In genomic region chr15:5118626-5119025, GRCm38 (mm10) we compare ENCODE assay signal across 20 mouse cellular contexts. TPM values are rescaled to one million over a fixed set of nuclear protein-coding genes. Genes with fewer than 3 reads are reported as not detected.
DNase-seq lines count a peak whose midpoint lies in the region; ATAC-seq lines count a peak whose summit lies in the region.
"Had no signal": no experiment of that assay in that cellular context is flagged by ENCODE, and none has a peak within 500 bp of the region (broad histone marks: within the 10 kb centered on the region; RNA-seq: fewer than 3 reads in every experiment).

No protein-coding gene starts in this region.

- H3K9me3 ChIP-seq in heart, embryonic 10.5 days = no peaks in the 10 kb centered on the region
- no peaks in the 10 kb centered on the region for H3K9me3 ChIP-seq in heart, embryonic 12.5 days (replicated peaks)
- H3K9me3 ChIP-seq in liver, embryonic 11.5 days (ENCODE audit: control insufficient read depth, low read length) = no peaks in the 10 kb centered on the region
- no peaks in the 10 kb centered on the region for H3K9me3 ChIP-seq in liver, embryonic 16.5 days (replicated peaks; ENCODE audit: control insufficient read depth, low read length)
- H3K9me3 ChIP-seq: midbrain, embryonic 10.5 days had no signal

- H3K4me2 ChIP-seq in heart, embryonic 12.5 days = no peak overlapping the region
- H3K4me2 ChIP-seq in liver, embryonic 11.5 days = peak overlapping the region; percentile 96
- peak overlapping the region; percentile 30; the same call in 1 of the 2 replicates for H3K4me2 ChIP-seq in liver, embryonic 16.5 days (ENCODE audit: low read depth, low read length)

- peaks cover 13% of the 10 kb centered on the region for H3K4me1 ChIP-seq in heart, embryonic 10.5 days
- H3K4me1 ChIP-seq in heart, embryonic 12.5 days (replicated peaks) = peaks cover 24% of the 10 kb centered on the region
- peaks cover 27% of the 10 kb centered on the region for H3K4me1 ChIP-seq in liver, embryonic 11.5 days (replicated peaks; ENCODE audit: control insufficient read depth, insufficient read depth, low read length)
- peaks cover 33% of the 10 kb centered on the region for H3K4me1 ChIP-seq in liver, embryonic 16.5 days (ENCODE audit: control insufficient read depth, low read depth, low read length)

- H3K36me3 ChIP-seq in heart, embryonic 10.5 days = peaks cover 63% of the 10 kb centered on the region
- peaks cover 55% of the 10 kb centered on the region for H3K36me3 ChIP-seq in heart, embryonic 12.5 days
- H3K36me3 ChIP-seq in liver, embryonic 11.5 days (ENCODE audit: control insufficient read depth, insufficient read depth, low read length) = peaks cover 40% of the 10 kb centered on the region
- H3K36me3 ChIP-seq in liver, embryonic 16.5 days (ENCODE audit: control insufficient read depth, insufficient read depth) = peaks cover 46% of the 10 kb centered on the region

- no peak for ATAC-seq in heart, embryonic 12.5 days (ENCODE audit: insufficient number of reproducible peaks, low FRiP score)
- ATAC-seq in liver, embryonic 11.5 days (replicated peaks; ENCODE audit: low FRiP score) = no peak
- ATAC-seq in liver, embryonic 16.5 days (ENCODE audit: low read depth) = no peak

- H3K4me3 ChIP-seq in heart, embryonic 10.5 days = 0 out of 2 replicates have a peak overlapping the region, but pooled peaks have one; percentile 3
- H3K4me3 ChIP-seq in heart, embryonic 12.5 days = no peak overlapping the region
- peak overlapping the region; percentile 84 for H3K4me3 ChIP-seq in liver, embryonic 11.5 days (ENCODE audit: low read depth, low read length)
- no peak overlapping the region for H3K4me3 ChIP-seq in liver, embryonic 16.5 days (ENCODE audit: low read depth, low read length)

- no peak for DNase-seq in heart, embryonic 10.5 days (ENCODE audit: low spot score)
- no peak for DNase-seq in liver, embryonic 11.5 days (ENCODE audit: low spot score)
- DNase-seq in liver (no peak), R1 (ENCODE audit: low read depth, low spot score) (peak; percentile 7)
- no peak for DNase-seq in cerebellum, postnatal 36 days
- DNase-seq in ovary, adult 18-20 months (ENCODE audit: low spot score) = no peak
- DNase-seq: adrenal gland, adult 2 months; cerebellum, adult 11 months; gastrocnemius, postnatal 10 days; heart, adult 2 months; heart, postnatal 36 days; kidney, adult 9 months; lung, postnatal 10 days; right cerebral cortex, postnatal 4 days; thymus, postnatal 25 days had no signal

- WGBS in heart, embryonic 10.5 days = 83% methylated on average over 9 of the region's 9 CpGs
- WGBS in heart, embryonic 12.5 days = 86% methylated on average over 9 of the region's 9 CpGs
- WGBS in liver, embryonic 11.5 days = 74% methylated on average over 9 of the region's 9 CpGs
- WGBS in liver, embryonic 16.5 days (ENCODE audit: insufficient replicate concordance) = 61% methylated on average over 9 of the region's 9 CpGs

- H3K27me3 ChIP-seq in heart, embryonic 10.5 days (ENCODE audit: insufficient read depth, poor library complexity, severe bottlenecking) = no peaks in the 10 kb centered on the region
- no peaks in the 10 kb centered on the region for H3K27me3 ChIP-seq in heart, embryonic 12.5 days (replicated peaks)
- no peaks in the 10 kb centered on the region for H3K27me3 ChIP-seq in liver, embryonic 11.5 days (replicated peaks; ENCODE audit: control insufficient read depth, insufficient read depth, low read length)
- H3K27me3 ChIP-seq in liver, embryonic 16.5 days (ENCODE audit: control insufficient read depth, insufficient read depth, low read depth, low read length) = no peaks in the 10 kb centered on the region

- H3K27ac ChIP-seq in heart, embryonic 10.5 days = no peak overlapping the region
- H3K27ac ChIP-seq in heart, embryonic 12.5 days (ENCODE audit: poor library complexity, severe bottlenecking) = no peak overlapping the region
- H3K27ac ChIP-seq in liver, embryonic 11.5 days (ENCODE audit: low read depth, low read length) = no peak overlapping the region
- H3K27ac ChIP-seq in liver, embryonic 16.5 days (ENCODE audit: low read length) = no peak overlapping the region
- H3K27ac ChIP-seq: heart, adult 2 months; midbrain, embryonic 10.5 days had no signal

- no peak overlapping the region for H3K9ac ChIP-seq in heart, embryonic 12.5 days
- H3K9ac ChIP-seq in liver, embryonic 11.5 days (ENCODE audit: low read depth, low read length) = peak overlapping the region; percentile 55; the same call in 1 of the 2 replicates
- no peak overlapping the region for H3K9ac ChIP-seq in liver, embryonic 16.5 days (ENCODE audit: low read depth, low read length)

RNA-seq across cellular contexts. Expression of gene Rpl37, which starts 2.2 kb away (rescaled TPM):
- 366 and 403 TPM in 2 replicates for polyA plus RNA-seq in heart, embryonic 10.5 days (2016; fragmentation: Nextera tagmentation; extraction: Ambion mirVana)
- polyA plus RNA-seq in heart, embryonic 12.5 days (2016; fragmentation: Nextera tagmentation; extraction: Ambion mirVana) = 421 and 424 TPM in 2 replicates
- polyA plus RNA-seq in liver, embryonic 11.5 days (2014; fragmentation: Nextera tagmentation; extraction: Ambion mirVana) = 728 and 826 TPM in 2 replicates
- polyA plus RNA-seq in liver, embryonic 16.5 days (2015; fragmentation: Nextera tagmentation; extraction: Ambion mirVana) = 249 and 306 TPM in 2 replicates

RNA-seq across cellular contexts. Expression of gene Card6, which starts 10.3 kb away (rescaled TPM):
- 1.5 and 2.3 TPM in 2 replicates for polyA plus RNA-seq in heart, embryonic 10.5 days (2016; fragmentation: Nextera tagmentation; extraction: Ambion mirVana)
- 2.3 and 3.1 TPM in 2 replicates for polyA plus RNA-seq in heart, embryonic 12.5 days (2016; fragmentation: Nextera tagmentation; extraction: Ambion mirVana)
- polyA plus RNA-seq in liver, embryonic 11.5 days (2014; fragmentation: Nextera tagmentation; extraction: Ambion mirVana) = 1.3 and 1.4 TPM in 2 replicates
- 1.5 and 1.7 TPM in 2 replicates for polyA plus RNA-seq in liver, embryonic 16.5 days (2015; fragmentation: Nextera tagmentation; extraction: Ambion mirVana)

RNA-seq across cellular contexts. Expression of gene Prkaa1, which starts 25.0 kb away (rescaled TPM):
- 21.1 and 22.7 TPM in 2 replicates for polyA plus RNA-seq in heart, embryonic 10.5 days (2016; fragmentation: Nextera tagmentation; extraction: Ambion mirVana)
- 23.7 and 24.1 TPM in 2 replicates for polyA plus RNA-seq in heart, embryonic 12.5 days (2016; fragmentation: Nextera tagmentation; extraction: Ambion mirVana)
- 36.2 and 39.3 TPM in 2 replicates for polyA plus RNA-seq in liver, embryonic 11.5 days (2014; fragmentation: Nextera tagmentation; extraction: Ambion mirVana)
- 11.8 and 12.3 TPM in 2 replicates for polyA plus RNA-seq in liver, embryonic 16.5 days (2015; fragmentation: Nextera tagmentation; extraction: Ambion mirVana)

RNA-seq across cellular contexts. Expression of gene C7, which starts 55.1 kb away (rescaled TPM):
- 0.09 and 0.11 TPM in 2 replicates for polyA plus RNA-seq in heart, embryonic 10.5 days (2016; fragmentation: Nextera tagmentation; extraction: Ambion mirVana)
- polyA plus RNA-seq in heart, embryonic 12.5 days (2016; fragmentation: Nextera tagmentation; extraction: Ambion mirVana) = 0.08 and 0.09 TPM in 2 replicates
- 0.08 and 0.10 TPM in 2 replicates for polyA plus RNA-seq in liver, embryonic 11.5 days (2014; fragmentation: Nextera tagmentation; extraction: Ambion mirVana)
- not detected in 2 replicates for polyA plus RNA-seq in liver, embryonic 16.5 days (2015; fragmentation: Nextera tagmentation; extraction: Ambion mirVana)
- polyA plus RNA-seq: limb, embryonic 11.5 days; midbrain, embryonic 10.5 days; neural tube, embryonic 14.5 days had no signal

Comparison
In these comparisons a context has a peak if more than half of its experiments do, and no peak if none do; other contexts are left out.
1. H3K4me3 ChIP-seq: peak in heart, embryonic 10.5 days (single experiment) and liver, embryonic 11.5 days (single experiment); none in heart, embryonic 12.5 days (single experiment) and liver, embryonic 16.5 days (single experiment).